Mouse (Mus musculus): ENCODE results near the gene Gm20604. TPM values are rescaled to one million over a fixed set of nuclear protein-coding genes. Genes with fewer than 3 reads are reported as not detected.

The Gm20604 gene
- polyA plus RNA-seq (2016; fragmentation: Nextera tagmentation; extraction: Ambion mirVana), result 18.8 and 24.1 TPM in 2 replicates

GRCm38 (mm10) chr12:102758403-102758756 lies at the start of gene Gm20604:
TSS of gene Gm20604 (minus strand) at chr12:102758672.
- peaks cover 15% of the 10 kb centered on the region for H3K4me1 ChIP-seq
- H3K36me3 ChIP-seq, result peaks cover 14% of the 10 kb centered on the region
- H3K4me3 ChIP-seq, result peak within 1 kb of the TSS; percentile 94
- no peaks in the 10 kb centered on the region for H3K27me3 ChIP-seq (ENCODE audit: insufficient read depth, poor library complexity, severe bottlenecking)
- peak within 1 kb of the TSS; percentile 91 for H3K27ac ChIP-seq
- no peak for DNase-seq (ENCODE audit: low spot score)
- WGBS, result 1% methylated on average over 10 of the region's 10 CpGs
- no peaks in the 10 kb centered on the region for H3K9me3 ChIP-seq

GRCm38 (mm10) chr12:102799528-102799927 lies 41.1 kb upstream of the Gm20604 start:
- Histone ChIP-seq H3K4me3 (no peak overlapping the region), H3K27ac (no peak overlapping the region), H3K9me3 (no peaks in the 10 kb centered on the region), H3K36me3 (peaks cover 23% of the 10 kb centered on the region; the same call in 1 of the 2 replicates), H3K27me3 (ENCODE audit: insufficient read depth, poor library complexity, severe bottlenecking) (no peaks in the 10 kb centered on the region), H3K4me1 (no peaks in the 10 kb centered on the region)
- DNase-seq (ENCODE audit: low spot score), result no peak
- 83% methylated on average over 2 of the region's 2 CpGs for WGBS

DNA sequence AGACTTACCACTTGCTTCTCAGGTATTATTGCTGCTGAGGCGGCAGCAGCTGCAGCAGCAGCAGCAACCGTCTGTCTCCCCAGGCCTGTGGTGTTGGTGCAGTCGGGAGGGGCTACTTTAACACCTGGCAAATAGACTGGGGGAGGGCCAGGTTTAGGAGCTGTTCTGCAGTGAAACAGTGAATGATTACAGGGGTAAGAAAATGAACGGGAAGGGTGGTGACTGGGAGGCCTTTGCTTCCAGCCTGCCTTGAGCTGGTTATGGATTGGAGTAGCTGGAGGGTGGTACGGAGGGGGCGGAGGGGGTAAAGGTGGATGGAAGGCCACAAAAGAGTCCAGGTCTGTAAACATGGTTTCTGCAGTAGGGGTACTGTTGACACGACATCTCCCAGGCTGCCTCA lies 29.5 kb upstream of the Gm20604 start:
- no peak for DNase-seq (ENCODE audit: low spot score)
- Histone ChIP-seq H3K4me3 (no peak overlapping the region), H3K27me3 (ENCODE audit: insufficient read depth, poor library complexity, severe bottlenecking) (no peaks in the 10 kb centered on the region), H3K36me3 (peaks cover 81% of the 10 kb centered on the region), H3K9me3 (no peaks in the 10 kb centered on the region), H3K4me1 (no peaks in the 10 kb centered on the region), H3K27ac (no peak overlapping the region)
- 87% methylated on average over 7 of the region's 7 CpGs for WGBS

DNA sequence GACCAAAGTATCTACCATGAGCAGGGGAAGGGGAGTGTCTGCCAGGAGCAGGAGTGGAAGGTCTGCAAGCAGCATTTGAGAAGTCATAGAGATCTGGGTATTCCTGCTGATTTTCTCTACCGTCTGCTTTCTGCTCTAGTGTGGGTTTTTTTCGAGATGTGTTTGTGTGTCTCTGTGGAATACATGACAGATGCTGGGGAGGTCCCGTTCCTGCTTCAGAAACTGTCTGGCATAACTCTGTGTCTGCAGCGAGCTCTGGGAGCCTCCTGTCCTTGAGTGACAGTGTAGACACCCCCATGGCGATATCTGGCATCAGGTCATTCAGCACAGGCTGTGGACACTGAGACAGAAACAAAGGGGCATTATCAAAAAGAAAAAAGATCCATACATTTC lies 27.1 kb upstream of the Gm20604 start:
- Histone ChIP-seq H3K36me3 (peaks cover 59% of the 10 kb centered on the region), H3K27me3 (ENCODE audit: insufficient read depth, poor library complexity, severe bottlenecking) (no peaks in the 10 kb centered on the region), H3K9me3 (no peaks in the 10 kb centered on the region), H3K27ac (no peak overlapping the region), H3K4me3 (no peak overlapping the region), H3K4me1 (no peaks in the 10 kb centered on the region)
- WGBS, result 80% methylated on average over 5 of the region's 5 CpGs
- no peak for DNase-seq (ENCODE audit: low spot score)

DNA sequence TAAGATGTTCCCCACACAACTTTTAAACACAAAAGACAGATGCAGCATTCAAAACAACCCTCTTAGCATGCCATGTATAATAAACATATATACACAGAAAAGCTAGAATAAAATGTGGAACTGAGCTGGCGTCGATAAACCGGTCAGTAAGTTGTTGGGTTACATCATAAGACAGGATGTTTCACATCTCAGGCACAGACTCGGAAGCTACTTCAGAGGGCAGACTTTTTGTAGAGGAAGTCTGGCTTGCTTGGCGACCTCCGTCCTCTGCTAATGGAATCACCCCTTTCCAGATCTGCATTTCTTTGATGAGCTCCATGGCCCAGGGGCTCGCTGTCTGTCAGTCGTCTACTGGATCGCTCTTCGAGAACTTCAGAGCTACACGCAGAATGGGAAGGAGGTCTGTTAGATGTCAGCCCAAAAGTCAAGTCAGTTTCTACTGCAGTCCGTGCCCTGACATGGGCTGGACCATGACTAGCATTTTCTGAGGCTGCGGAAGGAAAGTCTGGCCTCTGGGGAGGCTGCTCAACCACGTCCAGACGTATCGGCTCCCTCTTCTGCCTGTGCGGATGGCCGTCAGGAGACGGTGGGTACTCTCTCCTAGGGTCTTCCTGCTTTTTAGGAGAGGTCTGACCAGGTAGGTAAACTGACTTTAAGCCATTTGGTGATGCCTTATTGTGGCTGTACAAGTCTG lies 26.6 kb upstream of the Gm20604 start:
- 84% methylated on average over 19 of the region's 19 CpGs for WGBS
- no peak for DNase-seq (ENCODE audit: low spot score)

DNA sequence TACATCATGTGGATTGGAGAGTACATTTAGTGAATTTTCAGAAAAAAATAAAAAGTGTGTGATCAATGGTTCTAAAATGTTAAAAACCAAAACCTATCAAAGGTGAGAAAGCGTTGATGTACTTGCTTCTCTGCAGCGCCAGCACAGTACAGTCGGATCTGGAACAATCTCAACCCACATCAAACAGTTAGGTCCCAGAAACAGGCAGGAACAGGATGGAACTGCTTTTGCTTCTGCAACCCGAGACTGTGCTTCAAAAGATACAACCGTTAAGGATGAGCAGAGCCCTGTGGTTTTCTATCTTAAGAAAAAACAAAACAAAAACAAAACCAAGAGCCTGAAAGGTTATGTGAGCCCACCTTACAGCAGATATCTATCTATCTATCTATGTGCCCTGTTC lies 24.4 kb upstream of the Gm20604 start:
- Histone ChIP-seq H3K27ac (no peak overlapping the region), H3K4me3 (no peak overlapping the region), H3K4me1 (peaks cover 7% of the 10 kb centered on the region; the same call in 1 of the 2 replicates), H3K27me3 (ENCODE audit: insufficient read depth, poor library complexity, severe bottlenecking) (no peaks in the 10 kb centered on the region), H3K9me3 (no peaks in the 10 kb centered on the region), H3K36me3 (peaks cover 40% of the 10 kb centered on the region)
- 89% methylated on average over 5 of the region's 5 CpGs for WGBS
- DNase-seq (ENCODE audit: low spot score), result no peak

More for the DNA sequence above, 26.6 kb upstream of the Gm20604 start:
- Histone ChIP-seq H3K27me3 (ENCODE audit: insufficient read depth, poor library complexity, severe bottlenecking) (no peaks in the 10 kb centered on the region), H3K4me1 (0 out of 2 replicates have a peak, but pooled peaks cover 2% of the 10 kb centered on the region), H3K9me3 (no peaks in the 10 kb centered on the region), H3K36me3 (peaks cover 54% of the 10 kb centered on the region), H3K4me3 (no peak overlapping the region), H3K27ac (no peak overlapping the region)

- no peaks in the 10 kb centered on the region for H3K27me3 ChIP-seq (ENCODE audit: insufficient read depth, poor library complexity, severe bottlenecking)
- peaks cover 7% of the 10 kb centered on the region; the same call in 1 of the 2 replicates for H3K4me1 ChIP-seq
- no peaks in the 10 kb centered on the region for H3K9me3 ChIP-seq
- H3K4me3 ChIP-seq, result no peak overlapping the region
- WGBS, result 29% methylated on average over 3 of the region's 3 CpGs
- no peak for DNase-seq (ENCODE audit: low spot score)
- H3K27ac ChIP-seq, result no peak overlapping the region
- peaks cover 38% of the 10 kb centered on the region for H3K36me3 ChIP-seq
Observed at GRCm38 (mm10) chr12:102779452-102779851, 21.0 kb upstream of the Gm20604 start.

DNA sequence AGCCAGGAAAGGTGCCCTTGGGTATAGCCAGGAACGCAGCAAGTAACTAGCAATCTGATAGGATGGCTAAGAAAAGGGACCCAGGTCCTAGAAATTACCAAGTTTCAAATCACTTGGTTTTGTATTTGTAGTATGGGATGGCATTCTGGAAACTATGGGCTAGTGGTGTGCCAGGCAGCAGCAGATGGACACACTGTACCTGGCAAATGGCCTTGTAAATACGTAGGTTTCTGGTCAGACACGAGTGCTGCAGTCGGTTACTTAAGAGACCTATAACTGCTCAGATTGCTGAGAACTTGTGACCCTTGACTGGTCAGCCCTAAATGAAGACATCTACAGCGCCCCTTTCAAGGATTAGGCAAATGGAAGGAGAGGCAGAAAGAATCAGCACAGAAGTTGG lies 19.7 kb upstream of the Gm20604 start:
- H3K4me3 ChIP-seq, result no peak overlapping the region
- 91% methylated on average over 5 of the region's 5 CpGs for WGBS
- H3K27ac ChIP-seq, result no peak overlapping the region
- H3K27me3 ChIP-seq (ENCODE audit: insufficient read depth, poor library complexity, severe bottlenecking), result no peaks in the 10 kb centered on the region
- peaks cover 42% of the 10 kb centered on the region for H3K36me3 ChIP-seq
- H3K9me3 ChIP-seq, result no peaks in the 10 kb centered on the region
- H3K4me1 ChIP-seq, result peaks cover 7% of the 10 kb centered on the region; the same call in 1 of the 2 replicates
- no peak for DNase-seq (ENCODE audit: low spot score)

DNA sequence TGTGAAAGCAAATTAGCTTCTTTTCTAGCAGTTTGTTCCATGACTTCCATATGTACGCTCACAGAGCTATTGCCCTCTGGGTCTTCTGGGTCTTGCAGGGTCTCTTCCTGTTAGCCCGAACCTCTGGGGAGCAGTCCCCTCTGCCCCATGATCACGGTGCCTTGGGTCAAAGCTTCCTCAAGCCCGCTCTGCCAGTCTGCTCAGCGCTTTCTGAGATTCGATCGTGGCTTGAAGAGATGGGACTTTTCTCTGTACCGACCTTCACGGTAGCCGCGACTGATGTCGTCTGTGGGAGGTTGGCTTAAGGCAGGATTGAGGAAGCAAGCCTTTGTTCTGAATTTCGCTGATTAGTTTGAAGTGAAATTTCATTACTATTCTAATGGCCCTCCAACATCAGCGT lies 17.6 kb upstream of the Gm20604 start:
- Histone ChIP-seq H3K27me3 (ENCODE audit: insufficient read depth, poor library complexity, severe bottlenecking) (no peaks in the 10 kb centered on the region), H3K27ac (no peak overlapping the region), H3K4me3 (no peak overlapping the region), H3K36me3 (peaks cover 63% of the 10 kb centered on the region), H3K4me1 (peaks cover 7% of the 10 kb centered on the region; the same call in 1 of the 2 replicates), H3K9me3 (no peaks in the 10 kb centered on the region)
- no peak for DNase-seq (ENCODE audit: low spot score)
- WGBS, result 91% methylated on average over 14 of the region's 14 CpGs

- H3K27ac ChIP-seq, result no peak overlapping the region
- no peaks in the 10 kb centered on the region for H3K4me1 ChIP-seq
- peak; percentile 66 for DNase-seq (ENCODE audit: low spot score)
- no peak overlapping the region for H3K4me3 ChIP-seq
- peaks cover 94% of the 10 kb centered on the region for H3K36me3 ChIP-seq
- H3K27me3 ChIP-seq (ENCODE audit: insufficient read depth, poor library complexity, severe bottlenecking), result no peaks in the 10 kb centered on the region
- WGBS, result 93% methylated on average over 5 of the region's 5 CpGs
- H3K9me3 ChIP-seq, result no peaks in the 10 kb centered on the region
Observed at GRCm38 (mm10) chr12:102772676-102773075, 14.2 kb upstream of the Gm20604 start.

GRCm38 (mm10) chr12:102771601-102772000 lies 13.1 kb upstream of the Gm20604 start:
- H3K4me3 ChIP-seq, result no peak overlapping the region
- DNase-seq (ENCODE audit: low spot score), result no peak
- no peaks in the 10 kb centered on the region for H3K27me3 ChIP-seq (ENCODE audit: insufficient read depth, poor library complexity, severe bottlenecking)
- 91% methylated on average over 8 of the region's 8 CpGs for WGBS
- no peak overlapping the region for H3K27ac ChIP-seq
- peaks cover 96% of the 10 kb centered on the region for H3K36me3 ChIP-seq
- H3K4me1 ChIP-seq, result no peaks in the 10 kb centered on the region
- no peaks in the 10 kb centered on the region for H3K9me3 ChIP-seq

- WGBS, result 91% methylated on average over 4 of the region's 4 CpGs
- Histone ChIP-seq H3K4me1 (no peaks in the 10 kb centered on the region), H3K9me3 (no peaks in the 10 kb centered on the region), H3K4me3 (no peak overlapping the region), H3K27ac (no peak overlapping the region), H3K36me3 (peaks cover 96% of the 10 kb centered on the region), H3K27me3 (ENCODE audit: insufficient read depth, poor library complexity, severe bottlenecking) (no peaks in the 10 kb centered on the region)
- DNase-seq (ENCODE audit: low spot score), result no peak
Observed at GRCm38 (mm10) chr12:102769000-102769399, 10.5 kb upstream of the Gm20604 start.

DNA sequence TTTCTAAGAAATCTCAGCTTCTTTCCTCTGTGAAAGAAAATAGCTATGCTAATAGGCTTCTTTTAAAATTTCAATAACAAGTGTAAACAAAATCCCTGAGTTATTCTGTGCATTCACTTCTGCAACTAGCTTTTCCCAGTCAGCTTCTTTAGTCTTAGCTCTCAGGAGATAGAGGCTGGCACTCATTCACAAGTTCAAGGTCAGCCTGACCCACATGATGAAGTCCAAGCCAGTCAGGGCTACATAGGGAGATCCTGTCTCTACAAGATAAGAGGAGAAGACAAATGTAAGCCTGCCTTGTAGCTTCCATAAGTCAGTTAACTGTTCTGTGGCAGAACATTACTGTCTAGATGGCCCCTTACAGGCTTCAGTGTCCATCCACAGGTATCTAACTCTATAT lies 5.2 kb upstream of the Gm20604 start:
- DNase-seq (ENCODE audit: low spot score), result peak; percentile 1
- Histone ChIP-seq H3K9me3 (no peaks in the 10 kb centered on the region), H3K27ac (no peak overlapping the region), H3K36me3 (peaks cover 58% of the 10 kb centered on the region), H3K4me1 (peaks cover 6% of the 10 kb centered on the region), H3K4me3 (no peak overlapping the region), H3K27me3 (ENCODE audit: insufficient read depth, poor library complexity, severe bottlenecking) (no peaks in the 10 kb centered on the region)

DNA sequence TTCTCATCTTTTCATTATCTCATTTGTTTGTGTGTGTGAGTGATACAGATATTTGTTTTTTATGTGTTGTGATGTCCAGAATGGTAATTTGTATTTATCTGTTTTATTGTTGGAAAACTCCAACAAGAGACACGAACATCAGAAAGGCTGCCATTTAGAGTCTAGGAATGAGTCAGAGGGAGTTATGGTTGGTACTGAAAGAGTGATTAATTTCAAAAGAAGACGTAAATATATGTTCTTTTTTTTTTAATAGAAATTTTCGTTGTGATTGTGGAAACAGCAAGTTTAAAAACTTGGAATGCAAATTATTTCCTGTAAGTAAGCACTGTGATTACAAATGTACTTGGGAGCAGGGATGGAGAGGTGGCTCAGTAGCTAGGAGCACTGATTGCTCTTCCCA lies 3.2 kb upstream of the Gm20604 start:
- Histone ChIP-seq H3K36me3 (peaks cover 38% of the 10 kb centered on the region), H3K9me3 (no peaks in the 10 kb centered on the region), H3K27ac (no peak overlapping the region), H3K4me1 (peaks cover 13% of the 10 kb centered on the region), H3K4me3 (no peak overlapping the region), H3K27me3 (ENCODE audit: insufficient read depth, poor library complexity, severe bottlenecking) (no peaks in the 10 kb centered on the region)
- peak; percentile 24 for DNase-seq (ENCODE audit: low spot score)
- 88% methylated on average over 3 of the region's 3 CpGs for WGBS

Data from heart, embryonic 10.5 days (tissue).